Mouse (Mus musculus): ENCODE measurements around the gene Nell2.

The Nell2 gene

DNA sequence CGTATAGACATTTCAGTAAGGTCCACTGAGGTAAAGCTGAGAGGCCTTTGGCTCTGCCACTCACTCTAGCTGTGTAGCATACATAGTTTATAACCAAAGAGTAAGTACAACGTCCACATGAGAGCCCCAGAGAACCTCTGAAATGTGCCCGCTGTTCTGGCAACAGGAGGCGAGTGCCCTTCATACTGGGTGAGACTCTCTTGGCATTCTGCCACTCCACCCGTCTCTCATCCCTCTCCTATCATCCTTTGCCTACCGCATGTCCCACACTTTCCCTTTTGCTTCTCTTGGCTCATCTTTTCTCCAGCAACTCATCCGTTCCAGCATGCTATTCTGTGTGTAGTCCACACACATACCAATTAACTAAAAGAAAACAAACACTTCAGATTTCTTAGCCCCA is 442.4 kb downstream of the Nell2 start:
- no peak for DNase-seq (ENCODE audit: low spot score)

DNA sequence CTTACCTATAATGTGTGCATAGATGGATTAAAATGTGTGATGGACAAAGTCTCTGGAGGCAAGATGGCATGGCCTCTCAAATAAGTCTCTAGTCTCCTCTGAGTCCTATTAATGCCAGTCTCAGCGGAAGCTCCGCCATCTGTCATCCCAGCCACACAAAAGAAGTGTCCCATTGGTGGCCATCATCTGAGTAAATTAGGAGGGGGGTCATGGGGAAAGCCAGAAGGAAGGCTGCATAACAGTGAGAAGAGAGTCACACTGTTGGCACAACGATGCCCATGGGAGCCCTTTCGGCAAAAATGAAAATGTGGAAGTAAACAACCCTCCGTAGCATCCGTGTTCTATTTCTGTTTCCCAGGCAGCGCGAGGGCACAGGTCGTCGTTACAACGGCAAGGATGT is 446.7 kb downstream of the Nell2 start:
- no peak for DNase-seq (ENCODE audit: low spot score)

DNA sequence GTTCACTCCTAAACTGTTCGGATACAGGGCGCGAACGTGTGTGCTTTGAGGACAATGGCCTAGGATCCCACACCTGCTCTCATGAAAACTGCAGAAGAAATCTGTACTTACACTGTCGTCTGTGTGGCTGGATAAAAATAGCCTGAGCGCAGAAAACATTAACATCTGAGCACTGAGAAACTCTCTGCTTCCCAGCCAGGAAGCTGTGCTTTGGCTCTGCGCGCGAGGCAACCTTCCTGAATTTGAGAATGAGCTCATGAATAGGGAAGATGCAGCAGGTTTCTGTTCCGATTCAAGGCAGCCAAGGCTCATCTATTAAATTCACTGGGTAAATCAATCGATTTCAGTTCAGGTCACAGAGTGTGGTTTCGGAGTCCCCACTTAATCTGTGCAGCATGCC is 453.0 kb downstream of the Nell2 start:
- no peak for DNase-seq (ENCODE audit: low spot score)

DNA sequence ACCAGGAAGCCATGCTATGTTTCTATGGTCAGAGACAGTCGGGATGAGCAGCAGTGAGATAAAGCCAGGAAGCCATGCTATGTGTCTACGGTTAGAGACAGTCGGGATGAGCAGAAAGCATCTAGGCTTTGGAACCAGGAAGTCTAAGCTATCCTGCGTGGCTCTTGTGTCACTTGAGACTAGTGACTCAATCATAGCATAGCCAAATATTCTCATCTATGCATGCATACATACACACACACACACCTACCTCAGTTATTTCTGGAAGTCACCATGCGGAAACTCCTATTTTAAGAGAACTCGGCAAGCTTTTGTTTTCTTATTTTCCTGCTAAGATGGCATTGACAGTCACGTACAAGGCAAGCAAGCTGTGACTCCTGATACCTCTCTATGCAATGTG is 457.5 kb downstream of the Nell2 start:
- DNase-seq (ENCODE audit: low spot score): no peak

DNA sequence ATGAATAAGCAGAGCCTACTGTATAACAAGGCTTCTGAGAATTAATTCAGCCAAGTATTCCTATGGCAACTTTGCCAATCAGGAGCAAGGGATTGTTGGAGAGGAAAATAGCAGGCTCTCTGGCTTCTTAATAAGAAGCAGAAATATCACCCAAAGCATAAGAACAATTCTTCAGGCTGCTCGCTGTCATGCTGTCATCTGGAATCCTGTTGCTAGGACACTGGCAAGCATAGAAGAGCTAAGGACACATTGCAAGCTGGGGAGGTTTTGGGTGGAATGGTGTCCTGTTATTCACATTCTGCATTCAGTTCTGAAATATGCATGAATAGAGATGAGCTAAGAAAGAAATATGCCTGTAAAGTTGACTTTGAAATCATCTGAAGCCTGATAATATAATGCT is 459.6 kb downstream of the Nell2 start:
- DNase-seq (ENCODE audit: low spot score): no peak

DNA sequence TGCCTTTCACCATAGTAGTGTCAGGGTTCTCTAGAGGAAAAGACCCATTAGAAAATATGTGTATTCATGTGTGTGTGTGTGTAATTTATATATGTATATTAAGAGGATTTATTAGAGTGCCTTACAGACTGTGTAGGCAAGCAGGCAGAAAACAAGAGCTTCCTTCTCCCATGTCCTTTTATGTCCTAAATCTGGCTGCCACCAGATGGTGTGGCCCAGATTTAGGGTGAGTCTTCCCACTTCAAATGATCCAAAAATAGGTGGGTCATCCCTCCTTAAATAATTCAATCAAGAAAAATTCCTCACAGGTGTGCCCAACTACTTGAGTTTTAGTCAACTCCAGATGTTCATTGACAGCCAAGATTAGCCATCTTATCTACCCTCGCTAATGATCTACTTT is 460.3 kb downstream of the Nell2 start:
- no peak for DNase-seq (ENCODE audit: low spot score)

DNA sequence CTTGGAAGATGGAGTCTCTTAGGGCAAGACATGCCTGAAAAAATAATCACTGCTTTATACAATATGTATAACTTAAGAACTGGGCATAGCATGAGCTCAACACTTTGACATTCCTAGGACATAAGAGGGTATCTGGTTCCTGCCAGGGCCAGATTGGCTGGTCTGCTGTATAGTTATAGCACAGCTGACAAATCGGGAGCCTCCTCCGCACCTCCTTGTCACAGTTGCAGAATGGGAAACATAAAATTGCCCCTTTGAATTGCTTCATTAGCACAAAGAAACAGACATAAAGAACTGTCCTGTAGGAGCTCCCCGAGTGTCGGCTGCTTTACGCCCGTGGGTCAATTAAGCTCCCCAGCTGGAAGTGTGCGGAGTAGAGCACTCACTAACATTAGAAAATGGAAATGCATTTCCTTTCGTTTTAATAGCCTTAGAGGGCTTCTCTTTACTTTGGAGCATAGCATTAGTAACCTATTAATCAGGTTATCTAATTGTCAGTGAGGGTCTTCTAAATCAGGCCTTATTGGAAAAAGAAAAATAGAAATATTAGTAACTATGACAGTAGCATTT is 473.2 kb downstream of the Nell2 start:
- DNase-seq (ENCODE audit: low spot score): no peak

DNA sequence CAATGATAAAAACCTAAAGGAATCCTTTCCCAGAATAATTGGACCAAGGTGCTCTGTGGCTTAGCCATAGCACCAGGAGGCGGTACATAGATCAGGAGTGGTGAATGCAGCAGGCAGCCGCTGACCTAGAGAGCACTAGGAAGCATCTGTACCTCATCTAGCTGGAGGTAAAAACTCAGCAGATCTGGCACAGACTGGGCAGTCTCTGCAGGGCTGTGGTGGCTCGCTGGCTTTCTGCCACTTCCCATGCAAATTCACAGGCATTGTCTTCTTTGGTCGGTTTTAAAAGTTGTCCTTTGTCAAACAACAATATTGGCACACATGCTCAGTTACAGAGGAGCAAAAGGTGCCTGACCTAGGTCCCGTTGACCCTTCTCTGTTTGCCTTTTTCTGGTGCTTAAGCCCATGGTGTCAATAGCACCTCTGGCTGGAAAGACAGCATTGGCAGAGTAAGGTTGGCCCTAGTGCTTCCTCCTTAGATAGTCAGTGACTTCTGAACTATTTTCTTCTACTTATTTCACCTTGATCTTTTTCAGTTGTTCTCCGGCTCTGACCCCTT is 479.1 kb downstream of the Nell2 start:
- no peak for DNase-seq (ENCODE audit: low spot score)

DNA sequence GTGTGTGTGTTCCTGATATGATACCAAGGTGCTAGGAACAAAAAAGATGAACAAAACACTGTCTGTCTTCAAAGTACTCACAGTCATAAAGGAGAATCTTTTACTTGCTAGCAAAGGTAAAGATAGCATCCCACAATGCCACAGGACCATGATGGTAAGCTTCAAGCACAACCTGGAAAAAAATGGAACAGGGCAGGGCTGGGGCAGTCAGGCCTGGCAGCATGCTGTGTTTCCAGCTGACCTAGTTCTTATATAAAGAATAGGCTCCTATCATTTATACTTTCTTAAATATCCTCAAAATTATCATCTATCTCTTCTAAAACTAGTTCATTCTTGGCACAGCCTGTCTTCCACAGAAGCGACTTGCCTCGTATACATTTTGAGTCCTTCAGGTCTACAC is 480.9 kb downstream of the Nell2 start:
- DNase-seq (ENCODE audit: low spot score): no peak

DNA sequence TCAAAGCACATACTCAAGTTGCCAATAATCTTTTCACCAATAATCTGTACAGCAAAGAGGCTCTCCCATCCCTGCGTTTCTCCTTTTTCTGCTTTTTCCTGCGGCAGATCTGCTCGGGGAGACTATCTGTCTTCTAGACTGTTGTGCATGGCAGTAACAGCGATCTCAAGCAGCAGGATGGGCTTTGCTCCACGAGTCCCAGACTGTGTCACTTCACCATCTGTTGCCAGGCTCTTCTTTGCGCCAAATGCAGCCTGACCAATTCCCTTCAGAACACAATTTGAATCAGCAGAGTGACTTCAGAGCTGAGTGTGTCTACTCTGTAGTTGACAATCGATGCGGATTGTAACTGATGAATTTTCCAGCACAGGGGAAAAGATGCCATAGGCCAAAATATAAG is 484.3 kb downstream of the Nell2 start:
- DNase-seq (ENCODE audit: low spot score): no peak

DNA sequence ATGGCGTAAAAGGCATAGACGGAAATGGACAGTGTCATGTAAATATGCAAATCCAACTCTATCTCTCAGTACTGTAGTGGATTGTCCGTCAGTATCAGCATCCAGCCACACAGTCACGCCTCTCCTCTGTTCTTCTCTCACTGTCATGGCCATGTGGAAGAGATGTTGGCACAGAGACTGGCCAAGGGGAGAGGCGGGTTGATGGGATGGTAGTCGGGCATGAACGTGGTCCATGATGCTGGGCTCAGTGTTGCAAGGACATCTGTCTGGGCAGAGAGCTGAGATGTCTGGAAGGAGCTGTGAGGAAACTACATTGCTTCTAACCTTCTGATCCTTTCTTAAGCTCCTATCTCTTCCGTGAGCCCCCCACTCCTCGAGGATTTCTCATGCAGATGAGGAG is 485.9 kb downstream of the Nell2 start:
- no peak for DNase-seq (ENCODE audit: low spot score)

DNA sequence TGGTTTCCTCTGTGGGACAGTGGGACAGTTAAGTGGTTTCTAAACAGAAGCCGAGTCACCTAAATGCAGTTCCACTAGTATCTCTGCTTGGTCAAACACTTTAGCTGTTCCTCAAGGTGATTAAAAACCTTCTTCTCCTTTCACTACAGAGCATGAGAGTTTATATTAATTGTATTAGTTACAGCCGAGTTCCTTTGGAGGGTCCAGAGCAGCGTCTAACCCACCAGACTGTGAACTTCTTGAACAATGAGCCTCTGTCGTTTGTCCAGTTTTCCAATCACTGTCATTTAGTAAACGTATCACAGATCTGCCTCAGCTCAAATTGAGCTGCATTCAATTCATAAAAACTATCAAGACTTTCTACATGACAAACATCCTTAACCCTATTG is 498.9 kb downstream of the Nell2 start:
- DNase-seq (ENCODE audit: low spot score): no peak

DNA sequence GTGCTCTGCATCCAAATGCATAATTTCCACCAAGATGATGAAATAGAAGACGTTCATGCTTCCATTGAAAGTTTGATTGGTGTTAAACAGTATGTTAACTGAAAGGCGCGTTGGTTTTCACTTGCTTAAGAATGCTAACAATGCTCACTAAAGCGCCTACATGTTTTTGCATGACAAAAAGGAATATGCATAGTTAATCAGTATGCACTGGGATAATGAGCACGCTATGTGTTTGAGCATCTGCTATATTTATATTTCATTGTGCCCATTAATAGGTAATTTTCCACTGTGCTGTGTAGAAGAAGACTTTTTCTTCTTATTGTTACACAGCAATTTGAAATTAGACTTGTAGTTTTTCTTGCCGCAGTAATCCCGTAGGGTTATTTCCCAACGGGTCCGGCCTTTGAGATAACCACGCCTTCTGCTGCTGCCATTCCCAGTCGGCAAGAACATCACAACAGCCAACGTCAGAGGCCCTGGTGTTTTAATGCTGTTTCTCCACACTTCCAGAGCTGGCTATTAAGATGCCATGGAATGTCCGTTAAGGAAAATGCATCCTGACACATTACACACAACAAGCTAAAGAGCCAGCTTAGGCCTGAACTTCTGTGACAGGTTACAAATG is 499.4 kb downstream of the Nell2 start:
- no peak for DNase-seq (ENCODE audit: low spot score)

Measured in testis, postnatal 10 days (tissue).